Mouse (Mus musculus) heart, embryonic 13.5 days (tissue): ENCODE measurements around the gene Vmn2r61. TPM values are rescaled to one million over a fixed set of nuclear protein-coding genes. Genes with fewer than 3 reads are reported as not detected.

Experiments used
- ATAC-seq: fragments of 200-750 bp; cut with Nextera tagmentation; 2 replicates; pipeline ENCODE4 v1.8.0; 2017; ENCODE audit warnings: moderate TSS enrichment; ENCODE audit not compliant: insufficient number of reproducible peaks, low FRiP score, low TSS enrichment; ENCODE audit errors: extremely low read depth
- H3K27ac ChIP-seq: fragments of 300-500 bp; sonication (generic); replicated peaks from 2 replicates; pipeline ENCODE4 v1.5.1; 2015; ENCODE audit warnings: moderate library complexity, mild to moderate bottlenecking, inconsistent platforms
- H3K27me3 ChIP-seq: fragments of 300-500 bp; sonication (generic); replicated peaks from 2 replicates; pipeline ENCODE4 v1.6.1; 2015; ENCODE audit warnings: mild to moderate bottlenecking, inconsistent platforms
- H3K36me3 ChIP-seq: fragments of 300-500 bp; sonication (generic); 2 replicates; pipeline ENCODE4 v1.6.1; 2015; ENCODE audit warnings: mild to moderate bottlenecking, inconsistent platforms
- H3K4me1 ChIP-seq: fragments of 300-500 bp; sonication (generic); 2 replicates; pipeline ENCODE4 v1.6.1; 2015; ENCODE audit warnings: inconsistent platforms
- H3K4me2 ChIP-seq: fragments of 300-500 bp; sonication (generic); 2 replicates; pipeline ENCODE4 v1.6.1; 2015; ENCODE audit warnings: inconsistent platforms, mild to moderate bottlenecking, moderate library complexity
- H3K4me3 ChIP-seq: fragments of 300-500 bp; sonication (generic); 2 replicates; pipeline ENCODE4 v1.5.1; 2015; ENCODE audit warnings: moderate library complexity, mild to moderate bottlenecking, inconsistent platforms
- H3K9ac ChIP-seq: fragments of 300-500 bp; sonication (generic); 2 replicates; pipeline ENCODE4 v1.6.1; 2015; ENCODE audit warnings: inconsistent platforms, mild to moderate bottlenecking, moderate library complexity
- H3K9me3 ChIP-seq: fragments of 300-500 bp; sonication (generic); 2 replicates; pipeline ENCODE4 v1.6.1; 2016; ENCODE audit warnings: inconsistent platforms
- WGBS: fragments of 180-500 bp; shearing (Covaris S2); methylation state at CpG from one replicate; pipeline ENCODE4 v1.1.7; 2015; ENCODE audit warnings: mixed read lengths; 5-methylcytosine and 5-hydroxymethylcytosine counted together
- polyA plus RNA-seq: library from polyadenylated mRNA; unstranded; fragments of >200 nt; fragmentation: Nextera tagmentation; extraction: Ambion mirVana; gene quantifications from 2 replicates; pipeline ENCODE4 v1.2.1, GENCODE M21; 2015

The Vmn2r61 gene
- polyA plus RNA-seq: not detected in 2 replicates

- H3K27me3 ChIP-seq: no peaks in the 10 kb centered on the region
These were observed at the start of gene Vmn2r61 for GRCm38 (mm10) chr7:42259753-42260152. Vmn2r61 (plus strand) TSS chr7:42260053.

More at GRCm38 (mm10) chr7:42259753-42260152, at the start of gene Vmn2r61:
- 76% methylated on average over 1 of the region's 1 CpGs for WGBS
- Histone ChIP-seq H3K4me1 (no peaks in the 10 kb centered on the region), H3K9me3 (peaks cover 29% of the 10 kb centered on the region), H3K9ac (no peak within 1 kb of the TSS), H3K36me3 (no peaks in the 10 kb centered on the region), H3K27ac (no peak within 1 kb of the TSS), H3K4me3 (no peak within 1 kb of the TSS), H3K4me2 (no peak within 1 kb of the TSS)
- no peak for ATAC-seq

Other genes starting within 250 kb of the Vmn2r61 start
- not detected in 2 replicates for gene Vmn2r59, start 201.0 kb upstream of the Vmn2r61 start, polyA plus RNA-seq
- gene Vmn2r60, start 152.3 kb upstream of the Vmn2r61 start, polyA plus RNA-seq: not detected in 2 replicates
- not detected in 2 replicates for gene 4933421I07Rik, start 188.1 kb downstream of the Vmn2r61 start, polyA plus RNA-seq
- 4.7 and 5.3 TPM in 2 replicates for gene Zfp141, start 245.7 kb downstream of the Vmn2r61 start, polyA plus RNA-seq